Mouse (Mus musculus) common myeloid progenitor, adult 5-6 weeks (primary cell): Measurements from ENCODE around the gene Urad. TPM values are rescaled to one million over a fixed set of nuclear protein-coding genes. Genes with fewer than 3 reads are reported as not detected.

Source experiments
- ATAC-seq: replicated peaks from 2 replicates; pipeline ENCODE4 v1.8.0; 2016; ENCODE audit warnings: low read depth, mild to moderate bottlenecking, moderate TSS enrichment, inconsistent platforms; ENCODE audit not compliant: poor library complexity, severe bottlenecking
- total RNA-seq: library from RNA; stranded (forward); fragments of 200-1000, 187-1606 nt; gene quantifications from 2 replicates; pipeline ENCODE4 v1.2.3, GENCODE M21; 2017

Gene Urad
- total RNA-seq, 1 experiment from 2014 or later = not detected

GRCm38 (mm10) chr5:147270673-147271655, 51.3 kb downstream of the Urad start:
- ATAC-seq = no peak

- ATAC-seq = peak; percentile 45
Observed at GRCm38 (mm10) chr5:147269926-147270672, 52.1 kb downstream of the Urad start, which contains the start of gene Pdx1. Gene Pdx1 (plus strand): TSS chr5:147269959.

- ATAC-seq = no peak
Observed at GRCm38 (mm10) chr5:147269371-147269770, 52.9 kb downstream of the Urad start.

- no peak for ATAC-seq
Observed at GRCm38 (mm10) chr5:147268728-147269127, 53.5 kb downstream of the Urad start.

GRCm38 (mm10) chr5:147267434-147267833, 54.8 kb downstream of the Urad start:
- no peak for ATAC-seq

Other genes with a start within 250 kb of the Urad start
- 5.4 and 10.8 TPM in 2 replicates for gene Lnx2, start 245.9 kb downstream of the Urad start, total RNA-seq
- gene Polr1d, start 245.4 kb downstream of the Urad start, total RNA-seq = 126 and 156 TPM in 2 replicates
- gene Gsx1, start 133.7 kb downstream of the Urad start, total RNA-seq = not detected in 2 replicates
- not detected in 2 replicates for gene Pdx1, start 52.5 kb downstream of the Urad start, total RNA-seq
- gene Cdx2, start 15.2 kb downstream of the Urad start, total RNA-seq = not detected in 2 replicates
- gene Flt3, start 78.0 kb upstream of the Urad start, total RNA-seq = 100 and 112 TPM in 2 replicates
- gene Pan3, start 107.7 kb upstream of the Urad start, total RNA-seq = 240 and 264 TPM in 2 replicates